Mouse (Mus musculus) midbrain, embryonic 14.5 days (tissue): ENCODE data around the gene E130309D02Rik. TPM values are rescaled to one million over a fixed set of nuclear protein-coding genes. Genes with fewer than 3 reads are reported as not detected.

Experiments
- ATAC-seq: fragments of 200-750 bp; cut with Nextera tagmentation; 2 replicates; pipeline ENCODE4 v1.8.0; 2017; ENCODE audit warnings: moderate number of reproducible peaks, moderate library complexity; ENCODE audit not compliant: low FRiP score, low TSS enrichment
- DNase-seq: peaks from one replicate; pipeline ENCODE4 v3.0.0-alpha.2; 2015
- H3K27ac ChIP-seq: fragments of 300-500 bp; sonication (generic); replicated peaks from 2 replicates; pipeline ENCODE4 v1.5.1; 2014; ENCODE audit warnings: mild to moderate bottlenecking, low read depth, low read length, moderate library complexity
- H3K27me3 ChIP-seq: fragments of 300-500 bp; sonication (generic); 2 replicates; pipeline ENCODE4 v1.6.1; 2014; ENCODE audit warnings: low read length, control low read depth, mixed read lengths; ENCODE audit not compliant: control insufficient read depth, insufficient read depth
- H3K36me3 ChIP-seq: fragments of 300-500 bp; sonication (generic); 2 replicates; pipeline ENCODE4 v1.6.1; 2014; ENCODE audit warnings: low read length, control low read depth; ENCODE audit not compliant: control insufficient read depth, insufficient read depth
- H3K4me1 ChIP-seq: fragments of 300-500 bp; sonication (generic); 2 replicates; pipeline ENCODE4 v1.6.1; 2014; ENCODE audit warnings: mild to moderate bottlenecking, antibody characterized with exemption, low read length, control low read depth; ENCODE audit not compliant: control insufficient read depth, insufficient read depth
- H3K4me2 ChIP-seq: fragments of 300-500 bp; sonication (generic); 2 replicates; pipeline ENCODE4 v1.6.1; 2014; ENCODE audit warnings: mild to moderate bottlenecking, low read length, moderate library complexity
- H3K4me3 ChIP-seq: fragments of 300-500 bp; sonication (generic); replicated peaks from 2 replicates; pipeline ENCODE4 v1.5.1; 2014; ENCODE audit warnings: low read depth, low read length
- H3K9ac ChIP-seq: fragments of 300-500 bp; sonication (generic); replicated peaks from 2 replicates; pipeline ENCODE4 v1.6.1; 2014; ENCODE audit warnings: mild to moderate bottlenecking, low read length, moderate library complexity
- H3K9me3 ChIP-seq: fragments of 300-500 bp; sonication (generic); 2 replicates; pipeline ENCODE4 v1.6.1; 2016; ENCODE audit warnings: low read length, control low read depth, mixed read lengths; ENCODE audit not compliant: control insufficient read depth
- WGBS: fragments of 180-500 bp; shearing (Covaris S2); extraction: QIAGEN DNeasy Blood & Tissue Kit; methylation state at CpG from one replicate; pipeline ENCODE4 v1.1.7; 2014; 5-methylcytosine and 5-hydroxymethylcytosine counted together
- polyA plus RNA-seq: library from polyadenylated mRNA; unstranded; fragments of >200 nt; fragmentation: Nextera tagmentation; extraction: Ambion mirVana; gene quantifications from 2 replicates; pipeline ENCODE4 v1.2.1, GENCODE M21; 2014

The E130309D02Rik gene
- polyA plus RNA-seq, 1 experiment from 2014 or later, result 30.0 TPM

GRCm38 (mm10) chr5:143316605-143317287, 1.6 kb upstream of the E130309D02Rik start:
- H3K36me3 ChIP-seq, result peaks cover 60% of the 10 kb centered on the region
- no peak overlapping the region for H3K9ac ChIP-seq
- H3K4me1 ChIP-seq, result peaks cover 17% of the 10 kb centered on the region
- no peaks in the 10 kb centered on the region for H3K27me3 ChIP-seq
- 92% methylated on average over 5 of the region's 5 CpGs for WGBS
- H3K27ac ChIP-seq, result no peak overlapping the region
- H3K4me3 ChIP-seq, result no peak overlapping the region
- ATAC-seq (no peak), DNase-seq (no peak)
- H3K9me3 ChIP-seq, result no peaks in the 10 kb centered on the region
- H3K4me2 ChIP-seq, result no peak overlapping the region

GRCm38 (mm10) chr5:143315514-143315888, 341 bp upstream of the E130309D02Rik start:
- peaks cover 17% of the 10 kb centered on the region for H3K4me1 ChIP-seq
- H3K36me3 ChIP-seq, result peaks cover 61% of the 10 kb centered on the region
- H3K9me3 ChIP-seq, result no peaks in the 10 kb centered on the region
- H3K4me2 ChIP-seq, result peak overlapping the region; percentile 88
- no peaks in the 10 kb centered on the region for H3K27me3 ChIP-seq
- DNase-seq (no peak), ATAC-seq (0 out of 2 replicates have a peak, but pooled peaks have one; percentile 21)
- H3K4me3 ChIP-seq, result peak overlapping the region; percentile 87
- 0 out of 2 replicates have a peak overlapping the region, but pooled peaks have one; percentile 23 for H3K9ac ChIP-seq
- 12% methylated on average over 8 of the region's 8 CpGs for WGBS
- H3K27ac ChIP-seq, result no peak overlapping the region

- 1% methylated on average over 16 of the region's 16 CpGs for WGBS
- Histone ChIP-seq H3K36me3 (peaks cover 61% of the 10 kb centered on the region), H3K27me3 (no peaks in the 10 kb centered on the region), H3K4me1 (peaks cover 17% of the 10 kb centered on the region), H3K9me3 (no peaks in the 10 kb centered on the region), H3K9ac (peak overlapping the region; percentile 97), H3K27ac (peak overlapping the region; percentile 96), H3K4me2 (peak overlapping the region; percentile 88), H3K4me3 (peak overlapping the region; percentile 87)
- DNase-seq (peak; percentile 68), ATAC-seq (no peak)
Measured at GRCm38 (mm10) chr5:143314183-143314729, 904 bp downstream of the E130309D02Rik start.

- no peak overlapping the region for H3K27ac ChIP-seq
- 63% methylated on average over 8 of the region's 8 CpGs for WGBS
- H3K9ac ChIP-seq, result no peak overlapping the region
- H3K4me3 ChIP-seq, result no peak overlapping the region
- H3K4me2 ChIP-seq, result no peak overlapping the region
- no peaks in the 10 kb centered on the region for H3K27me3 ChIP-seq
- H3K9me3 ChIP-seq, result no peaks in the 10 kb centered on the region
- H3K4me1 ChIP-seq, result peaks cover 17% of the 10 kb centered on the region
- ATAC-seq (no peak), DNase-seq (peak; percentile 86)
- peaks cover 61% of the 10 kb centered on the region for H3K36me3 ChIP-seq
Measured at GRCm38 (mm10) chr5:143311886-143312285, 3.3 kb downstream of the E130309D02Rik start.

GRCm38 (mm10) chr5:143309916-143310315, 5.2 kb downstream of the E130309D02Rik start:
- no peak overlapping the region for H3K4me3 ChIP-seq
- no peak overlapping the region for H3K27ac ChIP-seq
- no peak for DNase-seq
- peaks cover 69% of the 10 kb centered on the region for H3K36me3 ChIP-seq
- 98% methylated on average over 7 of the region's 7 CpGs for WGBS
- H3K9ac ChIP-seq, result no peak overlapping the region
- H3K4me1 ChIP-seq, result peaks cover 17% of the 10 kb centered on the region
- H3K27me3 ChIP-seq, result no peaks in the 10 kb centered on the region
- no peak for ATAC-seq
- no peaks in the 10 kb centered on the region for H3K9me3 ChIP-seq
- no peak overlapping the region for H3K4me2 ChIP-seq

- Histone ChIP-seq H3K27me3 (no peaks in the 10 kb centered on the region), H3K4me2 (no peak overlapping the region), H3K4me3 (no peak overlapping the region), H3K9ac (no peak overlapping the region), H3K36me3 (peaks cover 77% of the 10 kb centered on the region), H3K4me1 (peaks cover 14% of the 10 kb centered on the region), H3K9me3 (no peaks in the 10 kb centered on the region), H3K27ac (no peak overlapping the region)
- ATAC-seq (no peak), DNase-seq (no peak)
- 96% methylated on average over 5 of the region's 5 CpGs for WGBS
Measured at GRCm38 (mm10) chr5:143308825-143309224, 6.3 kb downstream of the E130309D02Rik start.

GRCm38 (mm10) chr5:143304251-143304650, 10.9 kb downstream of the E130309D02Rik start:
- Histone ChIP-seq H3K4me1 (no peaks in the 10 kb centered on the region), H3K27me3 (no peaks in the 10 kb centered on the region), H3K4me2 (no peak overlapping the region), H3K4me3 (no peak overlapping the region), H3K9ac (no peak overlapping the region; the same call in 1 of the 2 replicates), H3K27ac (no peak overlapping the region), H3K9me3 (no peaks in the 10 kb centered on the region), H3K36me3 (peaks cover 96% of the 10 kb centered on the region)
- DNase-seq (no peak), ATAC-seq (no peak)
- 89% methylated on average over 7 of the region's 7 CpGs for WGBS

- no peak overlapping the region for H3K4me2 ChIP-seq
- H3K4me3 ChIP-seq, result no peak overlapping the region
- no peaks in the 10 kb centered on the region for H3K9me3 ChIP-seq
- H3K36me3 ChIP-seq, result peaks cover 74% of the 10 kb centered on the region
- H3K9ac ChIP-seq, result no peak overlapping the region
- ATAC-seq, result no peak
- H3K27me3 ChIP-seq, result no peaks in the 10 kb centered on the region
- no peak overlapping the region for H3K27ac ChIP-seq
- no peak for DNase-seq
- H3K4me1 ChIP-seq, result no peaks in the 10 kb centered on the region
- 78% methylated on average over 8 of the region's 8 CpGs for WGBS
Measured at GRCm38 (mm10) chr5:143301296-143301695, 13.9 kb downstream of the E130309D02Rik start.

- Histone ChIP-seq H3K27ac (no peak overlapping the region), H3K4me2 (no peak overlapping the region), H3K9me3 (no peaks in the 10 kb centered on the region), H3K27me3 (peaks cover under 1% of the 10 kb centered on the region; the same call in 1 of the 2 replicates), H3K36me3 (peaks cover 61% of the 10 kb centered on the region), H3K9ac (no peak overlapping the region), H3K4me3 (no peak overlapping the region), H3K4me1 (no peaks in the 10 kb centered on the region)
- WGBS, result 95% methylated on average over 4 of the region's 4 CpGs
- DNase-seq, result peak; percentile 59
- no peak for ATAC-seq
Measured at GRCm38 (mm10) chr5:143299686-143300085, 15.5 kb downstream of the E130309D02Rik start.
